Mouse (Mus musculus) lung, adult 2 months (tissue): ENCODE results near the gene Gm5475.

Source experiments
- CTCF ChIP-seq: fragments of 200-500 bp; IDR thresholded peaks from 2 replicates; pipeline ENCODE4 v1.5.1; 2011; ENCODE audit warnings: mild to moderate bottlenecking, low read length, control low read depth; ENCODE audit not compliant: insufficient read depth
- POLR2A ChIP-seq: fragments of 200-500 bp; IDR thresholded peaks from 2 replicates; pipeline ENCODE4 v1.6.1; 2011; ENCODE audit warnings: low read depth, mild to moderate bottlenecking, control low read depth, low read length, borderline replicate concordance; ENCODE audit errors: extremely low read depth

GRCm38 (mm10) chr15:100433234-100433633 lies 11.3 kb downstream of the Gm5475 start:
- no peak for TF ChIP-seq CTCF
- no peak for TF ChIP-seq POLR2A
